Mouse (Mus musculus) lung, postnatal 14 days (tissue): ENCODE measurements around the gene Pilrb2.

Experiments used
- DNase-seq: peaks from one replicate; pipeline ENCODE4 v3.0.0; 2021

Gene Pilrb2

GRCm38 (mm10) chr5:137831506-137831905, 40.1 kb downstream of the Pilrb2 start:
- DNase-seq = no peak

- no peak for DNase-seq
Observed at GRCm38 (mm10) chr5:137831106-137831505, 40.5 kb downstream of the Pilrb2 start.

- no peak for DNase-seq
Observed at GRCm38 (mm10) chr5:137830238-137830637, 41.4 kb downstream of the Pilrb2 start.

GRCm38 (mm10) chr5:137828694-137829093, 42.9 kb downstream of the Pilrb2 start:
- no peak for DNase-seq

- DNase-seq = no peak
Observed at GRCm38 (mm10) chr5:137826421-137826820, 45.2 kb downstream of the Pilrb2 start.

GRCm38 (mm10) chr5:137825971-137826370, 45.6 kb downstream of the Pilrb2 start:
- DNase-seq = no peak

GRCm38 (mm10) chr5:137825030-137825429, 46.6 kb downstream of the Pilrb2 start:
- no peak for DNase-seq

GRCm38 (mm10) chr5:137823455-137824045, 48.1 kb downstream of the Pilrb2 start:
- DNase-seq = no peak

- no peak for DNase-seq
Observed at GRCm38 (mm10) chr5:137822602-137823001, 49.0 kb downstream of the Pilrb2 start.

GRCm38 (mm10) chr5:137822126-137822525, 49.5 kb downstream of the Pilrb2 start:
- DNase-seq = no peak

- DNase-seq = no peak
Observed at GRCm38 (mm10) chr5:137817466-137818222, 54.0 kb downstream of the Pilrb2 start.
